Comparison of ENCODE assay signal across 8 mouse cellular contexts in the genomic region with DNA sequence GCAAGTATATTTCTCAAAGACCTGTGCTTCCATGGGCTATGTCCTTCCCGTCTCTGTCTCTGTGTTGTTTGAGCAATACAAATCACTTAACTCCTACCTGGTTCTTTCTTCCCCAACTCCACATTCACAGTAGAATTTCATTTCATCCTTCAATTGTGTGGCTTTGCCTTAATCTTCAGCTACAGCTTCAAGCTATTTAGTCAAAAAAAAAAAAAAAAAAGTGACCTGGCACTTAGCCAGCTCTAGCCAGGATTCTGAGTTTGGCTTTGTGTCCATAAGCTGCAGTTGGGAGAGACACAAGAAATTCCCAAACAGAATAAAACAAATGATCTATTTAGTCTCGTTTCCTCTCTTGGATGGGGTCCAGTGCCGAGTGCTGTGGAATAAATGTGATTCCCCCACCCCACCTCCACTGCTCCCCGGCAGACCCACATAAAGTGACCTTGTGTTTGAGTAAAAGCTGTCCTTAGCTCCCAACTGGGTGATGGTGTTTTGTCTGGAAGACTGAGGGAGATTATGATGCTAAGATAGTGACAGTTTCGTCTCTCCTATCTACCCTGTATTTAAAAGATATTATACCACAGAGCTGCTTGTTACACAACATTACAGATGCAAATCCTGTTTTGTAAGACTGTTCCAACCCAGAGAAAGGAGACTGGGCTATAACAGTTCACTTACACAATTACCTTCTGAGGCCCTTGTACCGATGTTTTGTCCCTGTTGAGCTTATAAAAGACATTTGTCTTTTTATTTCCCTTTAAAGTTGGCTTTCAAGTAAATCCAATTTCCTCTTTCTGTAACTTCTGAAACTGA. TPM values are rescaled to one million over a fixed set of nuclear protein-coding genes. Genes with fewer than 3 reads are reported as not detected.
A peak's percentile ranks its signal among the peaks of the same experiment; 100 is the strongest.
DNase-seq lines count a peak whose midpoint lies in the region; ATAC-seq and TF ChIP-seq lines count a peak whose summit lies in the region.

TSS of gene Serpine2 (minus strand) at position 51 of the 813 bp plus-strand sequence.

- H3K4me3 ChIP-seq in thymus, adult 2 months (ENCODE audit: control insufficient read depth, insufficient read depth, low read length), result no peak within 1 kb of the TSS
- peak within 1 kb of the TSS; percentile 16; the same call in 1 of the 2 replicates for H3K4me3 ChIP-seq in heart, embryonic 13.5 days
- no peak within 1 kb of the TSS for H3K4me3 ChIP-seq in midbrain, embryonic 14.5 days (replicated peaks; ENCODE audit: low read depth, low read length)

- no peaks in the 10 kb centered on the region for H3K9me3 ChIP-seq in heart, embryonic 13.5 days
- no peaks in the 10 kb centered on the region for H3K9me3 ChIP-seq in midbrain, embryonic 14.5 days (ENCODE audit: control insufficient read depth, low read length)

- 70% methylated on average over 6 of the region's 6 CpGs for WGBS in thymus, adult 2 months
- WGBS in heart, embryonic 13.5 days, result 37% methylated on average over 6 of the region's 6 CpGs
- WGBS in midbrain, embryonic 14.5 days, result 11% methylated on average over 6 of the region's 6 CpGs

- peak within 1 kb of the TSS; percentile 59 for H3K9ac ChIP-seq in heart, embryonic 13.5 days
- no peak within 1 kb of the TSS for H3K9ac ChIP-seq in midbrain, embryonic 14.5 days (replicated peaks; ENCODE audit: low read length)

- H3K27ac ChIP-seq in thymus, adult 2 months (ENCODE audit: control insufficient read depth, insufficient read depth, low read length), result no peak within 1 kb of the TSS
- peak within 1 kb of the TSS; percentile 70 for H3K27ac ChIP-seq in heart, embryonic 13.5 days (replicated peaks)
- peak within 1 kb of the TSS; percentile 16; the same call in 1 of the 2 replicates for H3K27ac ChIP-seq in midbrain, embryonic 14.5 days (replicated peaks; ENCODE audit: low read depth, low read length)

- ATAC-seq in heart, embryonic 13.5 days (ENCODE audit: extremely low read depth, insufficient number of reproducible peaks, low FRiP score, low TSS enrichment), result no peak
- ATAC-seq in midbrain, embryonic 14.5 days (ENCODE audit: low FRiP score, low TSS enrichment), result peak; percentile 55

- no peak for TF ChIP-seq CTCF in thymus, adult 2 months (IDR thresholded peaks at IDR 0.05; ENCODE audit: borderline replicate concordance, control insufficient read depth, extremely low read depth, insufficient read depth, low read length, poor library complexity)

- no peaks in the 10 kb centered on the region; the same call in 1 of the 2 replicates for H3K27me3 ChIP-seq in thymus, adult 2 months (ENCODE audit: control insufficient read depth, insufficient read depth, low read length)
- no peaks in the 10 kb centered on the region for H3K27me3 ChIP-seq in heart, embryonic 13.5 days (replicated peaks)
- H3K27me3 ChIP-seq in midbrain, embryonic 14.5 days (ENCODE audit: control insufficient read depth, insufficient read depth, low read length), result peaks cover 23% of the 10 kb centered on the region

- no peak for TF ChIP-seq POLR2A in thymus, adult 2 months (IDR thresholded peaks at IDR 0.05; ENCODE audit: control insufficient read depth, extremely low read depth, insufficient read depth, low read length, poor library complexity)

- H3K4me2 ChIP-seq in heart, embryonic 13.5 days, result peak within 1 kb of the TSS; percentile 47
- H3K4me2 ChIP-seq in midbrain, embryonic 14.5 days (ENCODE audit: low read length), result peak within 1 kb of the TSS; percentile 27

- H3K4me1 ChIP-seq in thymus, adult 2 months (replicated peaks; ENCODE audit: control insufficient read depth, insufficient read depth, low read length), result peaks cover 9% of the 10 kb centered on the region
- peaks cover 48% of the 10 kb centered on the region for H3K4me1 ChIP-seq in heart, embryonic 13.5 days
- H3K4me1 ChIP-seq in midbrain, embryonic 14.5 days (ENCODE audit: control insufficient read depth, insufficient read depth, low read length), result peaks cover 22% of the 10 kb centered on the region

- DNase-seq in adrenal gland, adult 8-10 months, result no peak
- DNase-seq in adrenal gland, postnatal 25 days, result no peak
- no peak for DNase-seq in thymus, adult 2 months
- no peak for DNase-seq in thymus, postnatal 14 days
- peak; percentile 24 to 29 for DNase-seq in layer of hippocampus, adult 8-10 months (ENCODE audit: low spot score in 2 of 2)
- DNase-seq in midbrain, embryonic 14.5 days, result peak; percentile 82
- no peak for DNase-seq in natural killer cell, adult 2 months (ENCODE audit: low spot score in 2 of 2)

- H3K36me3 ChIP-seq in thymus, adult 2 months (ENCODE audit: control insufficient read depth, insufficient read depth, low read length), result no peaks in the 10 kb centered on the region
- H3K36me3 ChIP-seq in heart, embryonic 13.5 days, result no peaks in the 10 kb centered on the region
- no peaks in the 10 kb centered on the region for H3K36me3 ChIP-seq in midbrain, embryonic 14.5 days (ENCODE audit: control insufficient read depth, insufficient read depth, low read length)

RNA-seq across cellular contexts. Expression of gene Serpine2, which starts in this region (rescaled TPM):
- 10 to 100 TPM; 12.5 to 24.0 (median 16.7) TPM for total RNA-seq in adrenal gland, adult 8-10 months (2022)
- total RNA-seq in adrenal gland, postnatal 25 days (2021), result 5.9 and 6.7 TPM in 2 replicates
- 33.8 and 46.7 TPM in 2 replicates for polyA plus RNA-seq in thymus, adult 2 months (2012; rRNA removed)
- polyA plus RNA-seq in heart, embryonic 13.5 days (2015; fragmentation: Nextera tagmentation; extraction: Ambion mirVana), result 144 and 148 TPM in 2 replicates
- 100 to 1,000 TPM; 130 to 196 (median 160) TPM for total RNA-seq in layer of hippocampus, adult 8-10 months (2022)
- polyA plus RNA-seq in midbrain, embryonic 14.5 days (2014; fragmentation: Nextera tagmentation; extraction: Ambion mirVana), result 199 and 214 TPM in 2 replicates

Comparison
In these comparisons a context has a peak if more than half of its experiments do, and no peak if none do; other contexts are left out.
1. RNA of gene Serpine2 (total RNA-seq): 130 to 196 TPM in layer of hippocampus, adult 8-10 months; 12.5 to 24.0 TPM in adrenal gland, adult 8-10 months and 5.9 to 6.7 TPM in adrenal gland, postnatal 25 days; every median in the first group is over 4 times any median in the second.
2. DNase-seq: peak in layer of hippocampus, adult 8-10 months (2 of 2) and midbrain, embryonic 14.5 days (single experiment); none in adrenal gland, adult 8-10 months (single experiment), adrenal gland, postnatal 25 days (single experiment), thymus, adult 2 months (single experiment), thymus, postnatal 14 days (single experiment) and natural killer cell, adult 2 months (0 of 2).